In the genomic region with DNA sequence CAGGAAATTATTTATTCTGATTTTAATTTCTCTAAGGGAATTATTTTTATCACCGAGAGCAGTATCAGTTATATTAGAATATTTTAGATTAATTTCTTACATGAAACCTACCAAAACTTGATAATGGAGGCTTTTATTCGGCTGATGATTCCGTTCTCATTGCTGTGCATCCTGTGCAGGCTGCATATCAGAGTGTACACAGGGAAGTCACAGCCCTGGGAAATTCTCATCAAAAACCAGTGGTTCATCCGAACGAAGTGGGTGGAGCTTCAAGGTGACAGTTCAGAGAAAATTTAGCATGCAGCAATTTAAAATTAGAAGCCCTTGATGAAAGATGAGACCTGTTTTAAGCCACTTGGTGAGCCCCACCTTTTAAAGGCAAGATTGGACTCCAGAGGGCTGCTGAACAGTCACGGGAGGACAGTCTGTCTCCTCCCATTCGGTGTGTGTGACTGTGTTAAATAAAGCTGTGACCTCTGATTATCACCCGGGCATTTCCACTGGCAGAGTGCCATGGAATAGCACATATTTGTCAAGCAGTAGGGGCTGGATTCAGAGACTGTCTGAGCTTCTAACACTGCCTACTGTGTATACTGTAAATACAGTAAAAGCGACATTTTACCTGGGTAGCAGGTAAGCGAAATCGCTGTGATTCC, we compare ENCODE assay signal across 9 mouse cellular contexts.
DNase-seq lines count a peak whose midpoint lies in the region; ATAC-seq lines count a peak whose summit lies in the region.
"Had no signal": no experiment of that assay in that cellular context is flagged by ENCODE, and none has a peak within 500 bp of the region (broad histone marks: within the 10 kb centered on the region; RNA-seq: fewer than 3 reads in every experiment).

No protein-coding gene starts in this region.

- H3K36me3 ChIP-seq in forebrain, embryonic 14.5 days (ENCODE audit: control insufficient read depth, insufficient read depth, low read length), result no peaks in the 10 kb centered on the region
- no peaks in the 10 kb centered on the region for H3K36me3 ChIP-seq in forebrain, embryonic 11.5 days (ENCODE audit: control insufficient read depth, insufficient read depth, low read length)
- H3K36me3 ChIP-seq: embryonic facial prominence, embryonic 13.5 days had no signal

- H3K27ac ChIP-seq in forebrain, embryonic 14.5 days (ENCODE audit: low read depth, low read length), result no peak overlapping the region
- H3K27ac ChIP-seq in forebrain, embryonic 11.5 days (ENCODE audit: low read depth, low read length), result no peak overlapping the region
- H3K27ac ChIP-seq: embryonic facial prominence, embryonic 13.5 days had no signal

- H3K4me3 ChIP-seq in forebrain, embryonic 14.5 days (ENCODE audit: low read depth, low read length), result no peak overlapping the region
- no peak overlapping the region for H3K4me3 ChIP-seq in forebrain, embryonic 11.5 days (ENCODE audit: low read depth, low read length)
- H3K4me3 ChIP-seq: embryonic facial prominence, embryonic 13.5 days had no signal

- WGBS in forebrain, embryonic 14.5 days, result 69% methylated on average over 11 of the region's 11 CpGs
- WGBS in forebrain, embryonic 11.5 days, result 86% methylated on average over 11 of the region's 11 CpGs

- H3K9ac ChIP-seq in forebrain, embryonic 14.5 days (ENCODE audit: low read length), result no peak overlapping the region
- H3K9ac ChIP-seq in forebrain, embryonic 11.5 days (ENCODE audit: low read length), result no peak overlapping the region
- H3K9ac ChIP-seq: embryonic facial prominence, embryonic 13.5 days had no signal

- H3K27me3 ChIP-seq in forebrain, embryonic 14.5 days (replicated peaks; ENCODE audit: control insufficient read depth, insufficient read depth, low read length), result no peaks in the 10 kb centered on the region
- H3K27me3 ChIP-seq in forebrain, embryonic 11.5 days (ENCODE audit: control insufficient read depth, insufficient read depth, low read length), result no peaks in the 10 kb centered on the region
- H3K27me3 ChIP-seq: embryonic facial prominence, embryonic 13.5 days had no signal

- H3K4me2 ChIP-seq in forebrain, embryonic 14.5 days (ENCODE audit: low read length), result no peak overlapping the region
- H3K4me2 ChIP-seq in forebrain, embryonic 11.5 days (ENCODE audit: low read depth, low read length, severe bottlenecking), result no peak overlapping the region
- H3K4me2 ChIP-seq: embryonic facial prominence, embryonic 13.5 days had no signal

- peak; percentile 40 for DNase-seq in forebrain, embryonic 14.5 days (ENCODE audit: low spot score)
- DNase-seq in forebrain, embryonic 11.5 days (ENCODE audit: low spot score), result no peak
- DNase-seq in brain, adult 2 months (ENCODE audit: low read depth, low spot score), result peak; percentile 53
- DNase-seq in heart, postnatal 4 days, result peak; percentile 82
- DNase-seq in mesoderm, embryonic 11.5 days (ENCODE audit: low read depth, low spot score), result peak; percentile 16
- DNase-seq in left cerebral cortex, adult 9 months (ENCODE audit: low spot score in 2 of 2), result no peak
- DNase-seq in frontal cortex, postnatal 10 days (ENCODE audit: low spot score in 2 of 2), result no peak

- ATAC-seq in forebrain, embryonic 14.5 days, result peak; percentile 50; the same call in 1 of the 2 replicates
- ATAC-seq in forebrain, embryonic 11.5 days (replicated peaks; ENCODE audit: low FRiP score), result no peak
- ATAC-seq in monocyte, adult 5-6 weeks (replicated peaks; ENCODE audit: insufficient number of reproducible peaks, low FRiP score, low TSS enrichment, poor library complexity, severe bottlenecking), result no peak

- H3K9me3 ChIP-seq in forebrain, embryonic 14.5 days (replicated peaks; ENCODE audit: control insufficient read depth, low read length), result no peaks in the 10 kb centered on the region
- no peaks in the 10 kb centered on the region for H3K9me3 ChIP-seq in forebrain, embryonic 11.5 days (ENCODE audit: control insufficient read depth, low read length)
- H3K9me3 ChIP-seq: embryonic facial prominence, embryonic 13.5 days had no signal

- peaks cover 3% of the 10 kb centered on the region; the same call in 1 of the 2 replicates for H3K4me1 ChIP-seq in forebrain, embryonic 14.5 days (ENCODE audit: control insufficient read depth, insufficient read depth, low read length)
- 0 out of 2 replicates have a peak, but pooled peaks cover 2% of the 10 kb centered on the region for H3K4me1 ChIP-seq in forebrain, embryonic 11.5 days (replicated peaks; ENCODE audit: control insufficient read depth, insufficient read depth, low read length)
- H3K4me1 ChIP-seq: embryonic facial prominence, embryonic 13.5 days had no signal

Comparison
In these comparisons a context has a peak if more than half of its experiments do, and no peak if none do; other contexts are left out.
1. DNase-seq: peak in forebrain, embryonic 14.5 days (single experiment), brain, adult 2 months (single experiment), heart, postnatal 4 days (single experiment) and mesoderm, embryonic 11.5 days (single experiment); none in forebrain, embryonic 11.5 days (single experiment), left cerebral cortex, adult 9 months (0 of 2) and frontal cortex, postnatal 10 days (0 of 2).